Mouse (Mus musculus) cerebellum, adult 11 months (tissue): ENCODE results near the gene Pou1f1.

ENCODE experiments used
- DNase-seq: peaks from one replicate; pipeline ENCODE4 v3.0.0; 2022

Gene Pou1f1

GRCm38 (mm10) chr16:65564951-65565350, 44.6 kb downstream of the Pou1f1 start:
- DNase-seq = no peak

- DNase-seq = no peak
Measured at GRCm38 (mm10) chr16:65568853-65569252, 48.5 kb downstream of the Pou1f1 start.

- no peak for DNase-seq
Measured at GRCm38 (mm10) chr16:65577298-65578029, 57.2 kb downstream of the Pou1f1 start.
